Mouse (Mus musculus): Measurements from ENCODE around the gene Kirrel3. TPM values are rescaled to one million over a fixed set of nuclear protein-coding genes. Genes with fewer than 3 reads are reported as not detected.

Gene Kirrel3
- polyA plus RNA-seq, 1 experiment from 2014 or later, result 16.1 TPM

- H3K4me3 ChIP-seq, result no peak overlapping the region
- no peaks in the 10 kb centered on the region for H3K27me3 ChIP-seq
- H3K4me1 ChIP-seq, result peaks cover 3% of the 10 kb centered on the region; the same call in 1 of the 2 replicates
- no peak overlapping the region for H3K27ac ChIP-seq
- 89% methylated on average over 3 of the region's 3 CpGs for WGBS
- H3K9ac ChIP-seq, result no peak overlapping the region
- H3K36me3 ChIP-seq, result no peaks in the 10 kb centered on the region
- ATAC-seq (ENCODE audit: low FRiP score), result no peak
- H3K9me3 ChIP-seq (replicated peaks), result no peaks in the 10 kb centered on the region
- H3K4me2 ChIP-seq (replicated peaks), result no peak overlapping the region
These were observed 255.1 kb downstream of the Kirrel3 start for GRCm38 (mm10) chr9:34740814-34741213.

DNA sequence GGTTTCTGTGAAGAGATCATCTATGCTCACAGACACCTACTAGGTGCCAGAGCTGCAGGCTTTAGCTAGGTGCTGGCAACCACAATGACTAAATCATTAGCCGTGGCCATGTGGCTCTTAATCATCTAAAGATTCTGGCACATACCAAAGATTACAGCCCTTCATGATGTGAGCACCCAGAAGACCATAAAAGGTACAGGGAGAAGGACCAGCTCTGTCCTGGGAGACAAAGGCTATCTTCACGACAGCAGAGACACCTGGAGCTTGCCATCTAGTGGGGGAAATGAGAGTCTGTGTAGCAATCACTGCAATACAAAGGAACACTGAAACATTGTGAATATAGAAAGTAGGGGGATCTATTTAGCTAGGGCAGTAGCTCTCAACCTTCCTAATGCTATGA, 262.3 kb downstream of the Kirrel3 start:
- H3K9me3 ChIP-seq (replicated peaks), result no peaks in the 10 kb centered on the region
- no peak overlapping the region for H3K27ac ChIP-seq
- no peak overlapping the region for H3K4me2 ChIP-seq (replicated peaks)
- ATAC-seq (ENCODE audit: low FRiP score), result no peak
- H3K36me3 ChIP-seq, result no peaks in the 10 kb centered on the region
- H3K27me3 ChIP-seq, result peaks cover 8% of the 10 kb centered on the region; the same call in 1 of the 2 replicates
- no peak overlapping the region for H3K4me3 ChIP-seq
- 0 out of 2 replicates have a peak, but pooled peaks cover 2% of the 10 kb centered on the region for H3K4me1 ChIP-seq
- H3K9ac ChIP-seq, result no peak overlapping the region
- WGBS, result 64% methylated on average over 2 of the region's 2 CpGs

GRCm38 (mm10) chr9:34749161-34749560, 263.5 kb downstream of the Kirrel3 start:
- H3K36me3 ChIP-seq, result no peaks in the 10 kb centered on the region
- no peak overlapping the region for H3K4me2 ChIP-seq (replicated peaks)
- WGBS, result 88% methylated on average over 7 of the region's 7 CpGs
- H3K9me3 ChIP-seq (replicated peaks), result no peaks in the 10 kb centered on the region
- no peak overlapping the region for H3K4me3 ChIP-seq
- H3K9ac ChIP-seq, result no peak overlapping the region
- H3K27me3 ChIP-seq, result peaks cover 8% of the 10 kb centered on the region; the same call in 1 of the 2 replicates
- H3K27ac ChIP-seq, result no peak overlapping the region
- ATAC-seq (ENCODE audit: low FRiP score), result no peak
- 0 out of 2 replicates have a peak, but pooled peaks cover 3% of the 10 kb centered on the region for H3K4me1 ChIP-seq

- H3K4me1 ChIP-seq, result peaks cover 8% of the 10 kb centered on the region; the same call in 1 of the 2 replicates
- H3K4me3 ChIP-seq, result no peak overlapping the region
- peaks cover 8% of the 10 kb centered on the region; the same call in 1 of the 2 replicates for H3K27me3 ChIP-seq
- no peak for ATAC-seq (ENCODE audit: low FRiP score)
- no peak overlapping the region for H3K4me2 ChIP-seq (replicated peaks)
- WGBS, result 65% methylated on average over 4 of the region's 4 CpGs
- H3K9me3 ChIP-seq (replicated peaks), result no peaks in the 10 kb centered on the region
- no peak overlapping the region for H3K27ac ChIP-seq
- H3K9ac ChIP-seq, result no peak overlapping the region
- no peaks in the 10 kb centered on the region for H3K36me3 ChIP-seq
These were observed 264.2 kb downstream of the Kirrel3 start for GRCm38 (mm10) chr9:34749877-34750276.

DNA sequence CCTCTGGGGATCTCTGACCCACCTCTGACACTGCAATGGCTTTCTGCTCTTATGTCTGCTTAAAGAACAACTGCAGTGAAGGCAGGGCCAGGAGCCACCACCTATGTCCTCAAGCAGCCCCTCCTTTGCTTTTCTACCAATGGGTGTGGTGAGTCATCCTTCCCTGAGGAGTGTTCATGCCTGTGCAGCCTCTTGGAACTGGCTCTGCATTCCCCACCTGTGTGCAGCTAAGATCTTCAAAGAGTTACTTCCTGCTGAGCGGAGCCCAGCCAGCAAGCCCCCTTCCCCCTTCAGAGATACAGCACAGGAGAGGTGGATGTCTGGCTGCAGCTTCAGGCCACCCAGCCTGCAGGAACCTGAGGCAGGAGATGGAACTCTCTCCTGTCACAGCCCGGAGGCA, 265.2 kb downstream of the Kirrel3 start:
- peaks cover 8% of the 10 kb centered on the region; the same call in 1 of the 2 replicates for H3K27me3 ChIP-seq
- no peak for ATAC-seq (ENCODE audit: low FRiP score)
- H3K4me1 ChIP-seq, result peaks cover 8% of the 10 kb centered on the region; the same call in 1 of the 2 replicates
- no peaks in the 10 kb centered on the region for H3K9me3 ChIP-seq (replicated peaks)
- no peak overlapping the region for H3K9ac ChIP-seq
- 60% methylated on average over 2 of the region's 2 CpGs for WGBS
- no peaks in the 10 kb centered on the region for H3K36me3 ChIP-seq
- H3K27ac ChIP-seq, result no peak overlapping the region
- H3K4me3 ChIP-seq, result no peak overlapping the region
- no peak overlapping the region for H3K4me2 ChIP-seq (replicated peaks)

- H3K9me3 ChIP-seq (replicated peaks), result no peaks in the 10 kb centered on the region
- H3K4me1 ChIP-seq, result peaks cover 8% of the 10 kb centered on the region; the same call in 1 of the 2 replicates
- H3K27ac ChIP-seq, result no peak overlapping the region
- 80% methylated on average over 5 of the region's 5 CpGs for WGBS
- H3K36me3 ChIP-seq, result no peaks in the 10 kb centered on the region
- H3K4me2 ChIP-seq (replicated peaks), result no peak overlapping the region
- H3K4me3 ChIP-seq, result no peak overlapping the region
- H3K27me3 ChIP-seq, result peaks cover 8% of the 10 kb centered on the region; the same call in 1 of the 2 replicates
- H3K9ac ChIP-seq, result no peak overlapping the region
- no peak for ATAC-seq (ENCODE audit: low FRiP score)
These were observed 266.5 kb downstream of the Kirrel3 start for GRCm38 (mm10) chr9:34752076-34752800.

GRCm38 (mm10) chr9:34752801-34753170, 267.1 kb downstream of the Kirrel3 start:
- 24% methylated on average over 4 of the region's 4 CpGs for WGBS
- ATAC-seq (ENCODE audit: low FRiP score), result no peak

DNA sequence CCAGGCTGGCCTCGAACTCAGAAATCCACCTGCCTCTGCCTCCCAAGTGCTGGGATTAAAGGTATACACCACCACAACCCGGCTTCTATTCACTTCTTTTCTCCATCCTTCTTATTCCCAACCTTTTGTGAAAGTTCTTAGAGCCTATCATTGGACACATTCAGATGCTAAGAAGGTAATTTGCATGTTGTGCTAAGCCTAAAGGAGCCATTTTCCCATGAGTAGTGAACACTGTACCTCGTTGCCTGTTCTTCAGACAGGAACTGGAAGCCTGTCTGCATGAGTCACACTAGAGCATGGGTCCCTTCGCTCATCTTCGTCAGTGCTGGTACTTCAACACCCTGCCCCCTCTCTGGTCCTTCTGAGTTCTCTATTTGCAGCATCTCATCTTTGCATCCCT, 268.2 kb downstream of the Kirrel3 start:
- no peak overlapping the region for H3K9ac ChIP-seq
- peaks cover 6% of the 10 kb centered on the region; the same call in 1 of the 2 replicates for H3K4me1 ChIP-seq
- H3K4me3 ChIP-seq, result no peak overlapping the region
- H3K36me3 ChIP-seq, result no peaks in the 10 kb centered on the region
- no peak for ATAC-seq (ENCODE audit: low FRiP score)
- no peak overlapping the region for H3K4me2 ChIP-seq (replicated peaks)
- peaks cover 8% of the 10 kb centered on the region; the same call in 1 of the 2 replicates for H3K27me3 ChIP-seq
- no peaks in the 10 kb centered on the region for H3K9me3 ChIP-seq (replicated peaks)
- H3K27ac ChIP-seq, result no peak overlapping the region
- WGBS, result 80% methylated on average over 5 of the region's 5 CpGs

More at GRCm38 (mm10) chr9:34752801-34753170, 267.1 kb downstream of the Kirrel3 start:
- Histone ChIP-seq H3K4me3 (no peak overlapping the region), H3K9me3 (replicated peaks) (no peaks in the 10 kb centered on the region), H3K4me1 (peaks cover 6% of the 10 kb centered on the region; the same call in 1 of the 2 replicates), H3K9ac (no peak overlapping the region), H3K36me3 (no peaks in the 10 kb centered on the region), H3K27ac (no peak overlapping the region), H3K27me3 (peaks cover 8% of the 10 kb centered on the region; the same call in 1 of the 2 replicates), H3K4me2 (replicated peaks) (no peak overlapping the region)

DNA sequence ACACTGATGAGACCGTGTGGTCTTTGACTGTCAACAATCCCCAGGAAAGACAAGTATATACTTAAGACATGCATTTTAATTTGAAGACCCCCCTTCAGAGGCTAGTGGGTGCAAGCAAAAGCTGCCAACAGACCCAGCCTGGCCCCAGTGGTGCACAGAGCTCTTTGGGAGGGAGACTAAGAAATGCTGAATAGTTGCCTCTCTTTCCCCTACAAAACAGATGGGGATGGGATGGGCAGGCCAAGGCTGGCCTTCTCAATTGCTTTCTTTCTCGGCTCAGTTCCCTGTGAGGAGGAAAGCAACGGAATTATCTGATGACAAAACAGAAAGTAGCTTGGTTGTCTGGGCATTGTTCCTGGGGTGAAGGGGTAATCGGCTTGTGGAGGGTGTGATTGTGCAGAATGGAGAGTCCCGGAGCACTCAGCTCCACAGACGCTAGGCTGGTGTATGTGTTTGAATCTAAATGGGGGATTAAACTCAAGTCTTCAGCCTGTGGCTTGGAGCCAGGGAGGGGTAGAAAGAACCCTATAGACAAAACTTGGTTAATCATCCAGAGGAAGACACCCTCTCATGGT, 268.9 kb downstream of the Kirrel3 start:
- peaks cover 10% of the 10 kb centered on the region; the same call in 1 of the 2 replicates for H3K4me1 ChIP-seq
- H3K36me3 ChIP-seq, result no peaks in the 10 kb centered on the region
- 47% methylated on average over 6 of the region's 6 CpGs for WGBS
- H3K4me2 ChIP-seq (replicated peaks), result no peak overlapping the region
- peaks cover 5% of the 10 kb centered on the region; the same call in 1 of the 2 replicates for H3K27me3 ChIP-seq
- no peak for ATAC-seq (ENCODE audit: low FRiP score)
- H3K27ac ChIP-seq, result no peak overlapping the region
- H3K9me3 ChIP-seq (replicated peaks), result no peaks in the 10 kb centered on the region
- no peak overlapping the region for H3K4me3 ChIP-seq
- no peak overlapping the region for H3K9ac ChIP-seq

DNA sequence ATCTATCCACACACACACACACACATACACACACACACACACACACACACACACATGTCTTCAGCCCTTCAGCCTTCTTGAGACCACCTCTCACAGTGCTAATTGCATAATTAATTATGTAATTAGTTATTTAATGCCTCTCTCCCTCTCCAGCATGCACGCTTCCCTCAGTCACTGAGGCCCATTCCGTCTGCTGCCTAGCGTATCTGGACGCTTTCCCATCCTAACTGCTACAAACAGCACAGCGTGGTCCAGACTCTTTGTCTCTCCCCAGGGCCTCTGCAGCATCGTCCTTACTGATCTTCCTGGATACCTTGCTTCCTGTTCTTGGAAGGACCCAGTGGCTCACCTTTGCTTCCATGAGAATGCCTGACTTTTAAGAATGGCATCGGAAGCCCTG, 270.4 kb downstream of the Kirrel3 start:
- no peak for ATAC-seq (ENCODE audit: low FRiP score)
- H3K4me2 ChIP-seq (replicated peaks), result no peak overlapping the region
- no peaks in the 10 kb centered on the region for H3K36me3 ChIP-seq
- no peaks in the 10 kb centered on the region for H3K9me3 ChIP-seq (replicated peaks)
- no peak overlapping the region for H3K27ac ChIP-seq
- H3K4me1 ChIP-seq, result peaks cover 14% of the 10 kb centered on the region; the same call in 1 of the 2 replicates
- H3K4me3 ChIP-seq, result no peak overlapping the region
- WGBS, result 79% methylated on average over 7 of the region's 7 CpGs
- no peak overlapping the region for H3K9ac ChIP-seq
- H3K27me3 ChIP-seq, result no peaks in the 10 kb centered on the region

GRCm38 (mm10) chr9:34758925-34759324, 273.2 kb downstream of the Kirrel3 start:
- Histone ChIP-seq H3K36me3 (no peaks in the 10 kb centered on the region), H3K9me3 (replicated peaks) (no peaks in the 10 kb centered on the region), H3K9ac (no peak overlapping the region), H3K4me3 (no peak overlapping the region), H3K27me3 (no peaks in the 10 kb centered on the region), H3K4me2 (replicated peaks) (no peak overlapping the region), H3K4me1 (peaks cover 14% of the 10 kb centered on the region; the same call in 1 of the 2 replicates), H3K27ac (no peak overlapping the region)
- ATAC-seq (ENCODE audit: low FRiP score), result no peak
- 58% methylated on average over 5 of the region's 5 CpGs for WGBS

- no peaks in the 10 kb centered on the region for H3K27me3 ChIP-seq
- H3K9me3 ChIP-seq (replicated peaks), result no peaks in the 10 kb centered on the region
- H3K4me2 ChIP-seq (replicated peaks), result no peak overlapping the region
- H3K4me1 ChIP-seq, result peaks cover 8% of the 10 kb centered on the region; the same call in 1 of the 2 replicates
- no peak overlapping the region for H3K4me3 ChIP-seq
- H3K9ac ChIP-seq, result no peak overlapping the region
- H3K36me3 ChIP-seq, result no peaks in the 10 kb centered on the region
- ATAC-seq (ENCODE audit: low FRiP score), result no peak
- no peak overlapping the region for H3K27ac ChIP-seq
- WGBS, result 37% methylated on average over 3 of the region's 3 CpGs
These were observed 274.8 kb downstream of the Kirrel3 start for GRCm38 (mm10) chr9:34760521-34760920.
